Mouse (Mus musculus) cerebellum, adult 2 months (tissue): ENCODE measurements at regions not wholly inside any gene's neighbourhood (a gene's known extent, or its start where the extent isn't known, plus 50 kb on each side); places are given as distances from the start of the nearest gene placed in this dataset.

ENCODE experiments used
- CTCF ChIP-seq: fragments of 200-500 bp; IDR thresholded peaks from 2 replicates; pipeline ENCODE4 v1.5.1; 2011; ENCODE audit warnings: low read depth, mild to moderate bottlenecking, control low read depth, low read length, moderate library complexity, borderline replicate concordance; ENCODE audit not compliant: insufficient read depth
- POLR2A ChIP-seq: fragments of 200-500 bp; IDR thresholded peaks from 2 replicates; pipeline ENCODE4 v1.6.1; 2011; ENCODE audit warnings: low read length, control low read depth, borderline replicate concordance; ENCODE audit not compliant: insufficient read depth

- TF ChIP-seq CTCF (no peak), POLR2A (no peak)
Observed at GRCm38 (mm10) chr3:132453927-132454326, 175.7 kb upstream of the Gimd1 start.
